Mouse (Mus musculus): ENCODE measurements around the gene Nol10.

- no peak for TF ChIP-seq GATA1 (IDR thresholded peaks at IDR 0.05; ENCODE audit: borderline replicate concordance, low read length)
- TF ChIP-seq FLI1 (IDR thresholded peaks at IDR 0.05; ENCODE audit: low read length), result no peak
Measured at GRCm38 (mm10) chr12:17450503-17450902, 102.2 kb downstream of the Nol10 start.

Measured in megakaryocyte, embryonic 14.5 days (primary cell).